Mouse (Mus musculus): ENCODE data around the gene Adat2. TPM values are rescaled to one million over a fixed set of nuclear protein-coding genes. Genes with fewer than 3 reads are reported as not detected.

The Adat2 gene
- total RNA-seq, 4 experiments from 2014 or later, result 2.9 to 3.4 (median 3.2) TPM

DNA sequence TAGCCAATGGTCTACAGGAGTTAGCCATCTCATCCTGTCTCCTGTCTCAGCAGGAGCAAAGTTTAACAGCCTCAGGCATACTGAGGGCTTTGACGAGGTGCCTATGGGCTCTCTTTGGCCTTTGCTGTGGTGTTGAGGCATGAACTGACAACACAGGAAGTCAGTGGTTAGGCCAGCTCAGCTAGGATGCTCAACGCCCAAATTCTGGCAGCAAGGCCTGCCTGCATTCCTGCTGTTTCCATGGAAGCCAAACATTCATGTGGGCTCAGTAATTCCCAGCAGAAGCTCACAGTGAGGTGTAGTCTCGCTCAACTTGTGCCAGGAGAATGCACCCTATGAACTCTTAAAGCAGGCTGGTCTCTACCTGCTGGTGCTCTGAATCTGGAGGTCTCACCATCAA is 43.4 kb downstream of the Adat2 start:
- no peak for DNase-seq (ENCODE audit: low spot score in 2 of 2)

GRCm38 (mm10) chr10:13596866-13597265 is 44.2 kb downstream of the Adat2 start:
- DNase-seq (ENCODE audit: low spot score in 2 of 2), result no peak

- no peak for DNase-seq (ENCODE audit: low spot score in 2 of 2)
Measured at GRCm38 (mm10) chr10:13597491-13597890, 44.8 kb downstream of the Adat2 start.

GRCm38 (mm10) chr10:13600926-13601325 is 48.2 kb downstream of the Adat2 start:
- DNase-seq (ENCODE audit: low spot score in 2 of 2), result no peak

Other genes with a start within 250 kb of the Adat2 start
- 10 to 100 TPM; 14.0 to 17.5 (median 16.3) TPM for gene Phactr2, start 78.5 kb upstream of the Adat2 start, total RNA-seq (2022)
- 10 to 100 TPM; 12.2 to 15.0 (median 13.2) TPM for gene Fuca2, start 53.4 kb upstream of the Adat2 start, total RNA-seq (2022)
- 1 to 10 TPM; 8.5 to 9.7 (median 8.9) TPM for gene Pex3, start 248 bp downstream of the Adat2 start, total RNA-seq (2022)